Mouse (Mus musculus) myocyte (in vitro differentiated cells): ENCODE measurements at regions not wholly inside any gene's neighbourhood (a gene's known extent, or its start where the extent isn't known, plus 50 kb on each side); places are given as distances from the start of the nearest gene placed in this dataset.

Experiments used
- H3K27me3 ChIP-seq: one replicate; pipeline ENCODE4 v1.6.1; 2011; ENCODE audit not compliant: control insufficient read depth, insufficient read depth, insufficient read length
- H3K36me3 ChIP-seq: one replicate; pipeline ENCODE4 v1.6.1; 2011; ENCODE audit not compliant: control insufficient read depth, insufficient read depth
- H3K4me2 ChIP-seq: one replicate; pipeline ENCODE4 v1.6.1; 2011; ENCODE audit warnings: low read depth, control low read depth
- H3K4me3 ChIP-seq: one replicate; pipeline ENCODE4 v1.5.1; 2011; ENCODE audit warnings: mild to moderate bottlenecking, control low read depth, moderate library complexity
- H3K79me2 ChIP-seq: one replicate; pipeline ENCODE4 v1.6.1; 2011; ENCODE audit not compliant: control insufficient read depth, insufficient read depth
- H3ac ChIP-seq: one replicate; pipeline ENCODE4 v1.6.1; 2011; ENCODE audit not compliant: control insufficient read depth, insufficient read length
- CEBPB ChIP-seq: IDR thresholded peaks from 2 replicates; pipeline ENCODE4 v1.6.1; 2011; ENCODE audit warnings: mild to moderate bottlenecking, moderate library complexity; ENCODE audit not compliant: poor library complexity, insufficient read depth, severe bottlenecking
- E2F4 ChIP-seq: IDR thresholded peaks from one replicate; pipeline ENCODE4 v1.6.1; 2011; ENCODE audit warnings: mild to moderate bottlenecking, control low read depth, moderate library complexity; ENCODE audit not compliant: insufficient read depth
- MAX ChIP-seq: IDR thresholded peaks from one replicate; pipeline ENCODE4 v1.6.1; 2011; ENCODE audit warnings: low read depth, mild to moderate bottlenecking, control low read depth
- MYOD1 ChIP-seq, 3 experiments: IDR thresholded peaks; one replicate each; pipeline ENCODE4 v1.6.1; 2011; ENCODE audit warnings: control low read depth in 2 of 3, low read depth in 2 of 3, mild to moderate bottlenecking in 2 of 3, moderate library complexity in 1 of 3; ENCODE audit not compliant: insufficient read length in 2 of 3, control insufficient read depth in 1 of 3
- MYOG ChIP-seq, 3 experiments: IDR thresholded peaks; one replicate each; pipeline ENCODE4 v1.6.1; 2011; ENCODE audit warnings: control low read depth in 2 of 3, low read depth in 2 of 3, mild to moderate bottlenecking in 2 of 3; ENCODE audit not compliant: insufficient read length in 2 of 3, control insufficient read depth in 1 of 3, insufficient read depth in 1 of 3
- POLR2A ChIP-seq: IDR thresholded peaks from one replicate; pipeline ENCODE4 v1.6.1; 2011; ENCODE audit warnings: low read depth, mild to moderate bottlenecking, control low read depth, moderate library complexity; ENCODE audit not compliant: insufficient read length
- POLR2AphosphoS2 ChIP-seq: IDR thresholded peaks from one replicate; pipeline ENCODE4 v1.6.1; 2011; ENCODE audit warnings: low read depth, control low read depth; ENCODE audit not compliant: insufficient read length
- REST ChIP-seq: IDR thresholded peaks from one replicate; pipeline ENCODE4 v1.6.1; 2011; ENCODE audit warnings: mild to moderate bottlenecking, control low read depth, moderate library complexity; ENCODE audit not compliant: insufficient read depth, insufficient read length
- SRF ChIP-seq: IDR thresholded peaks from one replicate; pipeline ENCODE4 v1.6.1; 2011; ENCODE audit warnings: low read depth; ENCODE audit not compliant: control insufficient read depth, insufficient read length
- TCF12 ChIP-seq: IDR thresholded peaks from one replicate; pipeline ENCODE4 v1.6.1; 2011; ENCODE audit warnings: mild to moderate bottlenecking, control low read depth; ENCODE audit not compliant: poor library complexity, insufficient read depth, severe bottlenecking
- TCF3 ChIP-seq: IDR thresholded peaks from one replicate; pipeline ENCODE4 v1.6.1; 2011; ENCODE audit warnings: low read depth, control low read depth; ENCODE audit not compliant: insufficient read length
- USF1 ChIP-seq: IDR thresholded peaks from one replicate; pipeline ENCODE4 v1.6.1; 2011; ENCODE audit warnings: low read depth, mild to moderate bottlenecking, control low read depth, moderate library complexity

- no peak for TF ChIP-seq REST
- no peak for TF ChIP-seq SRF
- no peak for TF ChIP-seq POLR2AphosphoS2
- TF ChIP-seq MYOG (IDR thresholded peaks at IDR 0.05; ENCODE audit: control insufficient read depth in 1 of 3, insufficient read depth in 1 of 3, insufficient read length in 2 of 3, low read depth in 2 of 3), result no peak
- H3K4me3 ChIP-seq, result no peak overlapping the region
- H3K36me3 ChIP-seq, result no peaks in the 10 kb centered on the region
- no peak overlapping the region for H3K4me2 ChIP-seq
- no peaks in the 10 kb centered on the region for H3K79me2 ChIP-seq
- H3K27me3 ChIP-seq, result no peaks in the 10 kb centered on the region
- H3ac ChIP-seq, result no peak overlapping the region
Measured at GRCm38 (mm10) chr1:165061420-165061819, 99.2 kb downstream of the Tbx19 start.

- Histone ChIP-seq H3K4me2 (no peak overlapping the region), H3ac (no peak overlapping the region), H3K4me3 (no peak overlapping the region), H3K36me3 (no peaks in the 10 kb centered on the region), H3K79me2 (no peaks in the 10 kb centered on the region), H3K27me3 (no peaks in the 10 kb centered on the region)
- no peak for TF ChIP-seq MYOG (IDR thresholded peaks at IDR 0.05; ENCODE audit: control insufficient read depth in 1 of 3, insufficient read depth in 1 of 3, insufficient read length in 2 of 3, low read depth in 2 of 3)
Measured at GRCm38 (mm10) chr1:165054245-165054644, 106.3 kb downstream of the Tbx19 start.

- no peak overlapping the region for H3ac ChIP-seq
- TF ChIP-seq USF1 (no peak), TCF3 (no peak), SRF (no peak), TCF12 (no peak), MYOD1 (IDR thresholded peaks at IDR 0.05; ENCODE audit: control insufficient read depth in 1 of 3, insufficient read length in 2 of 3, low read depth in 2 of 3) (no peak), E2F4 (no peak), CEBPB (no peak), POLR2AphosphoS2 (no peak), REST (no peak), MYOG (IDR thresholded peaks at IDR 0.05; ENCODE audit: control insufficient read depth in 1 of 3, insufficient read depth in 1 of 3, insufficient read length in 2 of 3, low read depth in 2 of 3) (no peak), MAX (no peak), POLR2A (no peak)
- H3K36me3 ChIP-seq, result no peaks in the 10 kb centered on the region
- H3K4me2 ChIP-seq, result no peak overlapping the region
- no peaks in the 10 kb centered on the region for H3K27me3 ChIP-seq
- no peak overlapping the region for H3K4me3 ChIP-seq
- no peaks in the 10 kb centered on the region for H3K79me2 ChIP-seq
Measured at GRCm38 (mm10) chr1:165051294-165051693, 109.3 kb downstream of the Tbx19 start.

- TF ChIP-seq POLR2A (no peak), MAX (no peak), MYOG (IDR thresholded peaks at IDR 0.05; ENCODE audit: control insufficient read depth in 1 of 3, insufficient read depth in 1 of 3, insufficient read length in 2 of 3, low read depth in 2 of 3) (no peak), TCF12 (no peak), CEBPB (no peak), TCF3 (no peak), SRF (no peak), MYOD1 (IDR thresholded peaks at IDR 0.05; ENCODE audit: control insufficient read depth in 1 of 3, insufficient read length in 2 of 3, low read depth in 2 of 3) (no peak), E2F4 (no peak), USF1 (no peak), REST (no peak), POLR2AphosphoS2 (no peak)
- Histone ChIP-seq H3K4me2 (no peak overlapping the region), H3K79me2 (no peaks in the 10 kb centered on the region), H3K36me3 (no peaks in the 10 kb centered on the region), H3K27me3 (no peaks in the 10 kb centered on the region), H3K4me3 (no peak overlapping the region), H3ac (no peak overlapping the region)
Measured at GRCm38 (mm10) chr1:165050176-165050575, 110.4 kb downstream of the Tbx19 start.

- TF ChIP-seq USF1, result no peak
- no peak for TF ChIP-seq REST
- peak in 1 of 3 experiments; percentile 27 for TF ChIP-seq MYOG (IDR thresholded peaks at IDR 0.05; ENCODE audit: control insufficient read depth in 1 of 3, insufficient read depth in 1 of 3, insufficient read length in 2 of 3, low read depth in 2 of 3)
- no peak for TF ChIP-seq MYOD1 (IDR thresholded peaks at IDR 0.05; ENCODE audit: control insufficient read depth in 1 of 3, insufficient read length in 2 of 3, low read depth in 2 of 3)
- TF ChIP-seq E2F4, result no peak
- Histone ChIP-seq H3ac (no peak overlapping the region), H3K4me2 (peak overlapping the region; percentile 48)
Measured at GRCm38 (mm10) chr1:165046637-165047036, 111.3 kb upstream of the Xcl1 start.

More at GRCm38 (mm10) chr1:165046637-165047036, 111.3 kb upstream of the Xcl1 start:
- no peaks in the 10 kb centered on the region for H3K27me3 ChIP-seq
- no peaks in the 10 kb centered on the region for H3K79me2 ChIP-seq
- no peak overlapping the region for H3K4me3 ChIP-seq
- no peaks in the 10 kb centered on the region for H3K36me3 ChIP-seq
